Mouse (Mus musculus) embryo, embryonic 9.5 days (tissue): ENCODE results near the gene Mrpl35.

ENCODE experiments used
- DNase-seq: peaks from one replicate; pipeline ENCODE4 v3.0.0-alpha.2; 2017; ENCODE audit errors: extremely low spot score

The Mrpl35 gene

GRCm38 (mm10) chr6:71799391-71799790, 27.4 kb downstream of the Mrpl35 start:
- no peak for DNase-seq

GRCm38 (mm10) chr6:71791771-71792170, 35.0 kb downstream of the Mrpl35 start:
- no peak for DNase-seq

- no peak for DNase-seq
These were observed 38.4 kb downstream of the Mrpl35 start for GRCm38 (mm10) chr6:71788348-71788747.

- no peak for DNase-seq
These were observed 43.6 kb downstream of the Mrpl35 start for GRCm38 (mm10) chr6:71783165-71783564.

GRCm38 (mm10) chr6:71780431-71780830, 46.3 kb downstream of the Mrpl35 start:
- DNase-seq = no peak

GRCm38 (mm10) chr6:71779831-71780230, 46.9 kb downstream of the Mrpl35 start:
- no peak for DNase-seq

GRCm38 (mm10) chr6:71778016-71778415, 48.8 kb downstream of the Mrpl35 start:
- DNase-seq = no peak

- DNase-seq = no peak
These were observed 54.0 kb downstream of the Mrpl35 start for GRCm38 (mm10) chr6:71772636-71773208.

- DNase-seq = no peak
These were observed 54.6 kb downstream of the Mrpl35 start for GRCm38 (mm10) chr6:71772156-71772555.

GRCm38 (mm10) chr6:71771282-71771681, 55.5 kb downstream of the Mrpl35 start:
- DNase-seq = no peak

- DNase-seq = no peak
These were observed 55.9 kb downstream of the Mrpl35 start for GRCm38 (mm10) chr6:71770856-71771255.

GRCm38 (mm10) chr6:71769901-71770690, 56.7 kb downstream of the Mrpl35 start:
- DNase-seq = no peak

- DNase-seq = no peak
These were observed 59.0 kb downstream of the Mrpl35 start for GRCm38 (mm10) chr6:71767761-71768160.
